Mouse (Mus musculus) inflammation-experienced regulatory T-cells, adult 6 months (primary cell): Measurements from ENCODE around the gene Srcap. TPM values are rescaled to one million over a fixed set of nuclear protein-coding genes. Genes with fewer than 3 reads are reported as not detected.
"Not testable (repeated sequence)": the region's sequence is repeated elsewhere in the genome, so short reads cannot be mapped to it uniquely, and the experiment has no call there.

Experiments used
- ATAC-seq: one replicate; pipeline ENCODE4 v1.8.0; 2017
- polyA plus RNA-seq, 3 experiments: library from polyadenylated mRNA; unstranded; fragments of 100-300 nt; shearing (Covaris generic); gene quantifications; one replicate each; pipeline ENCODE4 v1.2.1; 2017

Gene Srcap
- polyA plus RNA-seq = 10 to 100 TPM in 1 of 3 experiments, 1 to 10 TPM in 2; 6.2 to 19.0 (median 9.0) TPM

- ATAC-seq = peak; percentile 94
Observed at GRCm38 (mm10) chr7:127511808-127512230, at the start of gene Srcap. Gene Srcap (plus strand): TSS chr7:127511983.

GRCm38 (mm10) chr7:127465191-127465590 is 46.6 kb upstream of the Srcap start:
- ATAC-seq = no peak

- not testable (repeated sequence) for ATAC-seq
Observed at GRCm38 (mm10) chr7:127465670-127466069, 46.1 kb upstream of the Srcap start.

GRCm38 (mm10) chr7:127466606-127467005 is 45.2 kb upstream of the Srcap start:
- no peak for ATAC-seq

- ATAC-seq = no peak
Observed at GRCm38 (mm10) chr7:127470011-127470715, 41.6 kb upstream of the Srcap start.

- peak; percentile 93 for ATAC-seq
Observed at GRCm38 (mm10) chr7:127470743-127471645, 40.8 kb upstream of the Srcap start.

GRCm38 (mm10) chr7:127471646-127472010 is 40.2 kb upstream of the Srcap start:
- ATAC-seq = no peak

- ATAC-seq = no peak
Observed at GRCm38 (mm10) chr7:127472060-127472459, 39.7 kb upstream of the Srcap start.

GRCm38 (mm10) chr7:127473705-127474104 is 38.1 kb upstream of the Srcap start:
- ATAC-seq = no peak

GRCm38 (mm10) chr7:127474378-127475070 is 37.3 kb upstream of the Srcap start:
- ATAC-seq = no peak

GRCm38 (mm10) chr7:127475186-127475740 is 36.5 kb upstream of the Srcap start:
- no peak for ATAC-seq

- no peak for ATAC-seq
Observed at GRCm38 (mm10) chr7:127476336-127476735, 35.4 kb upstream of the Srcap start.

- no peak for ATAC-seq
Observed at GRCm38 (mm10) chr7:127476855-127477254, 34.9 kb upstream of the Srcap start.

- ATAC-seq = peak; percentile 82
Observed at GRCm38 (mm10) chr7:127477687-127478634, 33.8 kb upstream of the Srcap start.

GRCm38 (mm10) chr7:127478635-127479317 is 33.0 kb upstream of the Srcap start, which contains the start of gene Fbrs:
Gene Fbrs (plus strand): TSS chr7:127479199.
- ATAC-seq = peak; percentile 27

GRCm38 (mm10) chr7:127479318-127480225 is 32.2 kb upstream of the Srcap start:
- ATAC-seq = no peak

GRCm38 (mm10) chr7:127480321-127480720 is 31.5 kb upstream of the Srcap start:
- no peak for ATAC-seq

- ATAC-seq = no peak
Observed at GRCm38 (mm10) chr7:127485416-127485815, 26.4 kb upstream of the Srcap start.

GRCm38 (mm10) chr7:127488364-127488763 is 23.4 kb upstream of the Srcap start:
- ATAC-seq = not testable (repeated sequence)

GRCm38 (mm10) chr7:127489982-127490381 is 21.8 kb upstream of the Srcap start:
- no peak for ATAC-seq
